Mouse (Mus musculus) CH12.LX (cell line): ENCODE data around the gene Gjd3. TPM values are rescaled to one million over a fixed set of nuclear protein-coding genes. Genes with fewer than 3 reads are reported as not detected.

Source experiments
- DNase-seq: peaks from one replicate; pipeline ENCODE4 v3.0.0-alpha.2; 2013; ENCODE audit errors: extremely low read depth
- H3K27ac ChIP-seq: 2 replicates; pipeline ENCODE4 v1.5.1; 2012; ENCODE audit warnings: low read depth, mild to moderate bottlenecking, control low read depth, moderate library complexity; ENCODE audit not compliant: insufficient read depth
- H3K27me3 ChIP-seq: replicated peaks from 2 replicates; pipeline ENCODE3; 2012; ENCODE audit warnings: inconsistent platforms
- H3K36me3 ChIP-seq, 2 experiments: replicated peaks in 1 of 2; 2 replicates each; pipeline versions ENCODE3 to v1.6.1; 2012; ENCODE audit warnings: inconsistent platforms in 1 of 2, low read length in 1 of 2, mild to moderate bottlenecking in 1 of 2, mixed read lengths in 1 of 2, moderate library complexity in 1 of 2; ENCODE audit not compliant: control insufficient read depth in 1 of 2, insufficient read depth in 1 of 2
- H3K4me1 ChIP-seq, 2 experiments: 2 replicates each; pipeline ENCODE4 v1.6.1; 2012; ENCODE audit warnings: inconsistent platforms in 1 of 2, moderate library complexity in 1 of 2; ENCODE audit not compliant: insufficient read depth in 2 of 2, control insufficient read depth in 1 of 2
- H3K4me2 ChIP-seq: 2 replicates; pipeline ENCODE4 v1.6.1; 2012; ENCODE audit warnings: low read depth, mild to moderate bottlenecking, control low read depth; ENCODE audit not compliant: poor library complexity, insufficient read depth, severe bottlenecking
- H3K4me3 ChIP-seq, 3 experiments: fragments of 150-350 bp in 1 of 3; sonication (generic) in 1 of 3; replicated peaks in 1 of 3; 2 replicates each; pipeline versions ENCODE3 to v1.5.1; 2011 to 2012; ENCODE audit warnings: low read depth in 2 of 3, low read length in 2 of 3, mild to moderate bottlenecking in 2 of 3, moderate library complexity in 2 of 3, control low read depth in 1 of 3, improper control_type of control experiment in 1 of 3, inconsistent platforms in 1 of 3, mixed read lengths in 1 of 3; ENCODE audit not compliant: poor library complexity in 1 of 3
- H3K79me2 ChIP-seq: replicated peaks from 2 replicates; pipeline ENCODE4 v1.6.1; 2012; ENCODE audit warnings: mild to moderate bottlenecking, moderate library complexity; ENCODE audit not compliant: control insufficient read depth, poor library complexity, insufficient read depth, severe bottlenecking; ENCODE audit errors: extremely low read depth
- H3K9ac ChIP-seq: 2 replicates; pipeline ENCODE4 v1.6.1; 2012; ENCODE audit warnings: low read depth, mild to moderate bottlenecking, control low read depth, moderate library complexity; ENCODE audit not compliant: insufficient read depth
- H3K9me3 ChIP-seq: replicated peaks from 2 replicates; pipeline ENCODE3; 2012; ENCODE audit warnings: low read length, inconsistent platforms, mixed read lengths
- BHLHE40 ChIP-seq: IDR thresholded peaks from 2 replicates; pipeline ENCODE4 v1.6.1; 2011; ENCODE audit warnings: mild to moderate bottlenecking, low read depth, low read length, improper control_type of control experiment
- CHD1 ChIP-seq: IDR thresholded peaks from 2 replicates; pipeline ENCODE4 v1.6.1; 2012; ENCODE audit warnings: low read depth, low read length, improper control_type of control experiment, inconsistent platforms
- CHD2 ChIP-seq: IDR thresholded peaks from 2 replicates; pipeline ENCODE4 v1.6.1; 2011; ENCODE audit warnings: low read length, improper control_type of control experiment
- CTCF ChIP-seq, 2 experiments: IDR thresholded peaks in 1 of 2; conservative IDR thresholded peaks in 1 of 2; 2 replicates each; pipeline ENCODE4 v1.5.1; 2011 to 2012; ENCODE audit warnings: low read depth in 2 of 2, low read length in 2 of 2, improper control_type of control experiment in 1 of 2, inconsistent platforms in 1 of 2, mild to moderate bottlenecking in 1 of 2, moderate library complexity in 1 of 2
- E2F4 ChIP-seq: IDR thresholded peaks from 2 replicates; pipeline ENCODE4 v1.6.1; 2011; ENCODE audit warnings: low read depth, low read length, improper control_type of control experiment; ENCODE audit not compliant: insufficient replicate concordance
- ETS1 ChIP-seq: conservative IDR thresholded peaks from 2 replicates; pipeline ENCODE4 v1.6.1; 2012; ENCODE audit warnings: low read depth, mild to moderate bottlenecking, inconsistent platforms, low read length, improper control_type of control experiment, moderate library complexity
- HCFC1 ChIP-seq: IDR thresholded peaks from 2 replicates; pipeline ENCODE4 v1.6.1; 2012; ENCODE audit warnings: low read depth, mild to moderate bottlenecking, inconsistent platforms, low read length, improper control_type of control experiment
- JUND ChIP-seq: conservative IDR thresholded peaks from 2 replicates; pipeline ENCODE4 v1.6.1; 2011; ENCODE audit warnings: low read depth, low read length, improper control_type of control experiment
- MAZ ChIP-seq: IDR thresholded peaks from 2 replicates; pipeline ENCODE4 v1.6.1; 2012; ENCODE audit warnings: low read depth, mild to moderate bottlenecking, inconsistent platforms, low read length, improper control_type of control experiment, moderate library complexity
- MXI1 ChIP-seq: IDR thresholded peaks from 2 replicates; pipeline ENCODE4 v1.6.1; 2011; ENCODE audit warnings: mild to moderate bottlenecking, low read depth, low read length, improper control_type of control experiment
- MYC ChIP-seq: IDR thresholded peaks from 2 replicates; pipeline ENCODE4 v1.6.1; 2011; ENCODE audit warnings: low read depth, mild to moderate bottlenecking, improper control_type of control experiment, low read length
- PAX5 ChIP-seq: IDR thresholded peaks from 2 replicates; pipeline ENCODE4 v1.6.1; 2012; ENCODE audit warnings: low read length, inconsistent platforms, mixed read lengths
- POLR2A ChIP-seq: IDR thresholded peaks from 2 replicates; pipeline ENCODE4 v1.6.1; 2011; ENCODE audit warnings: low read depth, mild to moderate bottlenecking, improper control_type of control experiment, low read length
- POLR2AphosphoS2 ChIP-seq: IDR thresholded peaks from 2 replicates; pipeline ENCODE4 v1.6.1; 2011; ENCODE audit warnings: low read depth, low read length, improper control_type of control experiment
- RAD21 ChIP-seq: IDR thresholded peaks from 2 replicates; pipeline ENCODE4 v1.6.1; 2011; ENCODE audit warnings: low read depth, mild to moderate bottlenecking, low read length, improper control_type of control experiment, moderate library complexity
- RCOR1 ChIP-seq: conservative IDR thresholded peaks from 2 replicates; pipeline ENCODE4 v1.6.1; 2012; ENCODE audit warnings: low read depth, mild to moderate bottlenecking, inconsistent platforms, low read length, improper control_type of control experiment
- SMC3 ChIP-seq: IDR thresholded peaks from 2 replicates; pipeline ENCODE4 v1.6.1; 2011; ENCODE audit warnings: low read depth, low read length, improper control_type of control experiment
- USF2 ChIP-seq: conservative IDR thresholded peaks from 2 replicates; pipeline ENCODE4 v1.6.1; 2011; ENCODE audit warnings: low read depth, low read length, improper control_type of control experiment
- ZC3H11A ChIP-seq: IDR thresholded peaks from 2 replicates; pipeline ENCODE4 v1.6.1; 2012; ENCODE audit warnings: low read depth, mild to moderate bottlenecking, inconsistent platforms, low read length, improper control_type of control experiment
- ZNF384 ChIP-seq: IDR thresholded peaks from 2 replicates; pipeline ENCODE4 v1.6.1; 2012; ENCODE audit warnings: low read depth, low read length, improper control_type of control experiment, inconsistent platforms
- dilution Hi-C: fragments of 300-500 bp; cut with MboI; formaldehyde crosslinking; loops from 2 replicates; pipeline ENCODE4 v1.14.3; 2020; ENCODE audit warnings: low sequenced_read_pairs; ENCODE audit not compliant: extremely low pct_unique_long_range_greater_than_20kb, extremely low pct_ligation_motif_present
- in situ Hi-C: fragments of 300-500 bp; cut with MboI; formaldehyde crosslinking; loops from 3 replicates; pipeline ENCODE4 v1.14.3; 2019; ENCODE audit warnings: low sequenced_read_pairs, low pct_ligation_motif_present, low pct_unique_long_range_greater_than_20kb, mixed read lengths
- polyA plus RNA-seq: library from polyadenylated mRNA; unstranded; fragments of >175 nt; gene quantifications from 2 replicates; pipeline ENCODE4 v1.2.1, GENCODE M21; 2012; ENCODE audit warnings: low read depth; ENCODE audit not compliant: insufficient read length
- total RNA-seq, 2 experiments: library from RNA; depleted of rRNA; stranded (reverse); fragments of 300-350 nt in 1 of 2; fragments of >200 nt in 1 of 2; gene quantifications; 2 replicates each; pipeline ENCODE4 v1.2.3; 2012 to 2014

Gjd3 gene
- total and polyA plus RNA-seq, 3 experiments, result 0.47 TPM; not detected in 2

GRCm38 (mm10) chr11:98978526-98979148 lies 4.2 kb downstream of the Gjd3 start:
- in situ Hi-C loops, result loop anchor here (10.0 kb wide), 1 partner anchor 64 kb away; no protein-coding TSS in a partner anchor
- dilution Hi-C loops, result no loop called here
- Histone ChIP-seq H3K9me3 (peaks cover 7% of the 10 kb centered on the region), H3K4me2 (no peak overlapping the region), H3K27ac (no peak overlapping the region), H3K4me1 (peaks cover 4 to 11% of the 10 kb centered on the region in 2 experiments), H3K9ac (no peak overlapping the region), H3K27me3 (peaks cover 39% of the 10 kb centered on the region), H3K79me2 (no peaks in the 10 kb centered on the region), H3K4me3 (no peak overlapping the region), H3K36me3 (peaks cover 2 to 17% of the 10 kb centered on the region in 2 experiments)
- no peak for DNase-seq
- no peak for TF ChIP-seq E2F4
- TF ChIP-seq POLR2A, result no peak
- no peak for TF ChIP-seq MAZ

- TF ChIP-seq MAZ, result peak; percentile 37; the same call in 1 of the 2 replicates
- TF ChIP-seq RAD21, result peak; percentile 83
- TF ChIP-seq CTCF (conservative IDR thresholded peaks at IDR 0.05 in 1 of 2, IDR thresholded peaks at IDR 0.05 in 1 of 2; ENCODE audit: low read depth in 2 of 2, low read length in 2 of 2), result peak; percentile 78 to 91
- TF ChIP-seq PAX5, result no peak
- 0 out of 2 replicates have a peak, but pooled peaks have one; percentile 21 for TF ChIP-seq JUND
- TF ChIP-seq ZNF384, result peak; percentile 62
- peak; percentile 77 for TF ChIP-seq SMC3
- TF ChIP-seq USF2, result no peak
- TF ChIP-seq ZC3H11A, result peak; percentile 44
- dilution Hi-C loops (no loop called here), in situ Hi-C loops (loop anchor here (5.0 to 10.0 kb wide), 2 partner anchors 38 to 60 kb away; no protein-coding TSS in a partner anchor)
- Histone ChIP-seq H3K4me2 (no peak overlapping the region), H3K27ac (no peak overlapping the region), H3K4me3 (no peak overlapping the region), H3K9me3 (peaks cover 3% of the 10 kb centered on the region), H3K36me3 (peaks cover 32 to 52% of the 10 kb centered on the region in 2 experiments), H3K27me3 (peaks cover 8% of the 10 kb centered on the region), H3K4me1 (peaks cover 0 to 1% of the 10 kb centered on the region in 2 experiments; a peak in 1 of 4 replicates), H3K9ac (no peak overlapping the region), H3K79me2 (no peaks in the 10 kb centered on the region)
- DNase-seq, result peak; percentile 74
Measured at GRCm38 (mm10) chr11:98974871-98975719, 7.7 kb downstream of the Gjd3 start.

GRCm38 (mm10) chr11:98974213-98974612 lies 8.6 kb downstream of the Gjd3 start:
- dilution Hi-C loops (no loop called here), in situ Hi-C loops (loop anchor here (5.0 to 10.0 kb wide), 2 partner anchors 37 to 59 kb away; no protein-coding TSS in a partner anchor)
- no peak overlapping the region for H3K4me2 ChIP-seq
- DNase-seq, result no peak
- peaks cover 38 to 59% of the 10 kb centered on the region in 2 experiments for H3K36me3 ChIP-seq
- H3K9ac ChIP-seq, result no peak overlapping the region
- no peaks in the 10 kb centered on the region for H3K79me2 ChIP-seq
- H3K9me3 ChIP-seq, result peaks cover 3% of the 10 kb centered on the region
- H3K4me1 ChIP-seq, result peaks cover 3 to 9% of the 10 kb centered on the region in 2 experiments; a peak in 3 of 4 replicates
- H3K27ac ChIP-seq, result no peak overlapping the region
- H3K4me3 ChIP-seq, result no peak overlapping the region
- H3K27me3 ChIP-seq, result peaks cover 2% of the 10 kb centered on the region
- TF ChIP-seq POLR2AphosphoS2 (no peak), CHD2 (no peak), ZNF384 (no peak), SMC3 (no peak), MXI1 (no peak), CHD1 (no peak), BHLHE40 (no peak), RAD21 (no peak), HCFC1 (no peak), ETS1 (no peak), RCOR1 (no peak), MYC (no peak)
- TF ChIP-seq, all 38 proteins: peak for 0
